Mouse (Mus musculus) spleen, adult 2 months (tissue): ENCODE measurements around the gene Kcnj4.

ENCODE experiments used
- CTCF ChIP-seq: fragments of 200-500 bp; IDR thresholded peaks from 2 replicates; pipeline ENCODE4 v1.5.1; 2011; ENCODE audit warnings: mild to moderate bottlenecking, inconsistent platforms; ENCODE audit not compliant: insufficient read depth, insufficient read length, insufficient replicate concordance; ENCODE audit errors: extremely low read depth
- POLR2A ChIP-seq: fragments of 200-500 bp; IDR thresholded peaks from 2 replicates; pipeline ENCODE4 v1.6.1; 2011; ENCODE audit warnings: low read depth, low read length, inconsistent platforms

DNA sequence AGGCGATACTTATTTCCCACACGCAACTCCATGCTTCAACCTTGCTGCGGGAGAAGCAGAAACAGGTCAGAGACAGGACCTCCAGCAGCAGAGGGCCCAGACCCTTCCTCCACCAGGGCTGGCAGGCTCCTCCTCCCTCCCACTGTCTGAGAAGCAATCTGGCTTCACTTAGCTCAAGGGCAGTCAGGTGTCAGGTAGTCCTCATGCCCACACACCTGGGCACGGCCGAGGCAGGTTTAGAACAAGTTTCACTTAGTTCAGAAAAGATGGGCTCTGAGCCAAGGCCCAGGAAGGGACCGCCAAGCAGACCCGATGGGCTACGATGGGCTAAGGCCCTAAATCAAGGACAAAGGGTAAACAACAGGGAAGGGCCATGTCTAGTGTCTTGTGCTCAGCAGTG lies 66.2 kb downstream of the Kcnj4 start:
- TF ChIP-seq CTCF = no peak
- no peak for TF ChIP-seq POLR2A
